Mouse (Mus musculus) A20 (cell line): ENCODE results near the gene Hoxa2.

ENCODE experiments used
- DNase-seq: peaks from one replicate; pipeline ENCODE4 v3.0.0-alpha.2; 2011; ENCODE audit warnings: low read depth, low spot score

Gene Hoxa2

GRCm38 (mm10) chr6:52180213-52180710 lies 15.6 kb upstream of the Hoxa2 start:
- DNase-seq: no peak

DNA sequence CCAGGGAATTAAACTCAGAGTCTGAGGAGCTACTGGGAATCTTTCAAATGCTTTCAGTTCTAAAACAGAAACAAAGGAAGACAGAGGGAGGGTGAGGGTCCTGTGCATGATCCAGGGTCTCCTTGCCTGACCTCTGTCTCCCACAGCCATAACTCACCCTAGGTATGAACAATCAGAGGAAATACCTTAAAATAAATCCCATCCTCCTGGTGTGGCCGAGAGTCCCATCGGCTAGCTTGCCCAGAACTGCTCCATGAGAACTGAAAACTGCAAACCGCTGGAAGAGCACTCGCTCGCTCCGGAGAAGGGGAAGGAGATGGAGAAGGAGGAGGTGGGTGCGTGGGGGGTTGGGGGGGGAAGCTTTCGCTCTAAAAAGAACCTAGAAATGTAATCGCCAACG lies 15.1 kb upstream of the Hoxa2 start:
- DNase-seq: no peak

- DNase-seq: no peak
Measured at GRCm38 (mm10) chr6:52178918-52179665, 14.5 kb upstream of the Hoxa2 start.

GRCm38 (mm10) chr6:52177806-52178205 lies 13.2 kb upstream of the Hoxa2 start:
- DNase-seq: no peak

- no peak for DNase-seq
Measured at GRCm38 (mm10) chr6:52177061-52177735, 12.6 kb upstream of the Hoxa2 start, which contains the start of gene 5730596B20Rik. Gene 5730596B20Rik (plus strand): TSS chr6:52177498.

GRCm38 (mm10) chr6:52176391-52176790 lies 11.8 kb upstream of the Hoxa2 start:
- DNase-seq: no peak

DNA sequence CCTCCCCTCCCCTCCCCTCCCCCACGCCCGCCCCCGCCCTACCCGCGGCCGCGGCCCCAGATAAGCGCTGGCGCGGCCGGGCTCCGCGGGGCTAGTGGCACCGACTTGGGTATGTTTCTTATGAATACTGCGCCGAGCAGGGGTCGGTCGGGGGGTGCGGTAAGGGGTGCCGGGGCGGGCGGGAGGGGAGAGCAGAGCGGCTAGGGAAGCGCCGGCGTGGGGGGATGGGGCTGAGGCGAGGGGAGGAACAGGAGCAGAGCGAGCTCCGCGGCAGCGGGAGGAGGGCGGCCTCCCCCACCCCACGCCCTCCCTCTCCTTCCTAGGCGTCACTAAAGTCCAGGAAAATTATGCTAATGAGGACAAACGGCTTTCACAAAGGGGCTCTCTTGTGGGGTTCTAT lies 11.2 kb upstream of the Hoxa2 start:
- DNase-seq: no peak

- DNase-seq: no peak
Measured at GRCm38 (mm10) chr6:52174968-52175751, 10.5 kb upstream of the Hoxa2 start.

- no peak for DNase-seq
Measured at GRCm38 (mm10) chr6:52173648-52174047, 9.0 kb upstream of the Hoxa2 start.

DNA sequence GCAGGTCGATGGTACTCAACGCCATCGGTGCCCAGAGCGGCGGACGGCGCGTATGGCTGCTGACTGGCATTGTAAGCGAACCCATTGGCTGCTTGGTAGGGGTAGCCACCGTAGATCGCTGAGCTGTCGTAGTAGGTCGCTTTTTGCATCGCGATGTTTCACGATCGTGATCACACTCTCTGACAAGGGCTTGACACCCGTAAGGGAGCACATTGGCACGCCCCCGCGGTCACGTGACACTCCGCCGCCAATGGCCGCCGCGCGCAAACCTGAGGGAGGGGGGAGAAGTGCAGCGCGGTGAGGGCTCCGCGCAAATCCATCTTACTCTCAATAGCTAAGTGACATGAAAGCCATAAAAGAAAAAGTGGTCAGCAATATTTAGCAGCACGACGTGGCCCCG lies 7.9 kb upstream of the Hoxa2 start:
- DNase-seq: no peak

DNA sequence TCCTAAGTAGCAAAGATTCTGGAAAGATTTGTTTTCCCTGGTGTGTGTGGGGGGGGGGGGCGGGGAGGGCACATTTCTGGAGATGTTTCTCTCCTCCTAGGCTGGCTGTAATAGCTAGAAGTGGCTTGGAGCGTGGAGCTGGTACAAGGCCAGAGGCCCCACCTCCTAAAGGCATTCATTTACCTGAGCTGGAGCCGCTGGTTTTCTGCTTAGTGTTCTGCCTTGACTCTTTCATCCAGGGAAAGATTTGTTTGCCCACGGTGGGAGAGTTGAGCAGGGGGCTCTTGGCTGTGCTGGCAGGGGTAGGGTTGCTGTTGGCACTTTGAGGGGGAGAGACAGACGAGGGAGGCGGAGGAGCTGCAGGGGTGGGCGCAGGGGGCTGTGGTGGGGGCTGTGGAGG lies 7.3 kb upstream of the Hoxa2 start:
- DNase-seq: no peak

DNA sequence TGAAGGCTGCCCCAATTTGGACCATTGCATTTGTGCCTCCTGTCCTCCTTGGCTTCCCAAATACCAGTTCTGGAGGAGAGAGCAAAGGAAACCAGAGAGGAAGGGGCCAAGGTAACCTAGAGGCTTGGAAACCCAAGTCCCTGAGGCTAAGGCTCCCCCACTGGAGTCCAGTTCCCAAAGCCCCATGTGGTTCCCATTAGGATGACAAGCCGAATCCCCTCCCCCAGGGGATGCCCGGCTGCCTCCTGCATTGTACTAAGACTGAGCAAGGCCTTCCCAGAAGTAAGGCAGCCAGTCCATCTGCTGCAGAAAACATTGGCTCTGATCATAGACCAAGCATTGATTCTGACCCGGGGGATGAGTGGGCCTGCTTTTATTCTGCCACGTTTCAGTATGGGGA lies 6.7 kb upstream of the Hoxa2 start:
- DNase-seq: no peak

DNA sequence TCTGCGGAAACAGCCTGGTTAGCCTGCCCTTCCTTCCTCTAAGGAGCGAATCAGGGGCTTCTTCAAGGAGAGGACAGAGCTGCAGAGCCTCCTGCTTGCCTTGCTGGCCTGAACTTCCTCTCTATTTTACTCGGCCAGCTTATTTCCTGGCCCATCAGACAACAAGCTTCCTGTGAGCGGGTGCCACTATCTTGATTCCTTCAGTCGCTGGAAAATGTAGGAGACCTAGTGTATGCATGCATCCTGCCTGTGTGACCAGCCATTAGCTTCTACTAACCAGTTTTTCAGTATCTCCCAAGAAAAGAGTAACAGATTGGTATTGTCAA lies 6.2 kb upstream of the Hoxa2 start:
- DNase-seq: no peak

DNA sequence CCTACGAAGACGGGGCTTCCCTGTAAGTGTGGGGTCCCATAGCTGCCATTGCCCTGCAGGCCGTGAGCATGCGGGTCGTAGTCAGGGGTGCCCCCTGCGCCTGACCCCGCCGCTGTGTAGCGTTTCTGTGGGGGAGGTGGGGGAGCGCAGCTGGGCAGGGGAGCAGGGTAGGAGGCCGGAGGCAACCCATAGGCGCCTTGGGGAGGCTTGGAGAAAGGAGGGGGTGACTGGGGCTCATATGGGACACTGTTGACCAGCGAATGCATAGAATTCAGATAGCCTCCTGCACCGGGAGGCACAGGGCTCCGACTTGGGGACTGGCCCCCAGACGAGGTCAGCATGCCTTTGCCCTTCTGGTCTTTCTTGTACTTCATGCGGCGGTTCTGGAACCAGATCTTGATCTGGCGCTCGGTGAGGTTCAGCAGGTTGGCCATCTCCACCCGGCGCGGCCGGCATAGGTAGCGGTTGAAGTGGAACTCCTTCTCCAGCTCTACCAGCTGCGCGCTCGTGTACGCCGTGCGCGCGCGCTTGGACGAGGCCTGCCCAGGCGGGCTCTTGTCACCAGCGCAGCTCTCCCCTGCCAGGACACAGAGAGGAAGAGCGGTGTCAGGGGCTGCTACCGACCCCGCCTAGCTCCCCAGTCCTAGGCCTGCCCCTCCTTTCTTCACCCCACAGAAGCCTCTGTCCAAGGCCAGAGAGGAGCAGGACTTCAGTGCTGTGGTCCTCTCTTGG lies 5.7 kb upstream of the Hoxa2 start:
- DNase-seq: no peak

- no peak for DNase-seq
Measured at GRCm38 (mm10) chr6:52169499-52170165, 5.0 kb upstream of the Hoxa2 start.

GRCm38 (mm10) chr6:52168191-52169055 lies 3.8 kb upstream of the Hoxa2 start:
- no peak for DNase-seq

DNA sequence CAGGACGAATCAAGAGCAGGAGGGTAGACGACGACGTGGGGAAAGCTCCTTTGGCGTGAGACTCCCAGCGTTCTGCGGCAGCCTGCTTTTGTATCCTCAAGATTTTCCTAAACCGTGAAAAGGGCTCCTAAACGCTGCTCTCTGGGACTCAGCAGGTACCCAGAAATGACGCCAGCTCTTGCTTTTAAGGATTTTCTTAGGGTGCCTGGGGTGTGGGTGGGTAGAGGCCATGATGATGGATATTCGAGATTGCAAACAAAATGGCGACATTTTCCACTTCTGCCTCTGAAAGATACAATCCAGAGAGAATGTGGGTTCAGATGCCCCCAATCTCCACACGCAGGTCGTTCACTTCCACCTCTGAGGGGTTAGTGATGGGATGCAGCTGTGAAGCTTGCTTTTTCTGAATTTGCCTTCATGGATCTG lies 3.1 kb upstream of the Hoxa2 start:
- DNase-seq: no peak

- DNase-seq: no peak
Measured at GRCm38 (mm10) chr6:52167176-52167575, 2.5 kb upstream of the Hoxa2 start.

DNA sequence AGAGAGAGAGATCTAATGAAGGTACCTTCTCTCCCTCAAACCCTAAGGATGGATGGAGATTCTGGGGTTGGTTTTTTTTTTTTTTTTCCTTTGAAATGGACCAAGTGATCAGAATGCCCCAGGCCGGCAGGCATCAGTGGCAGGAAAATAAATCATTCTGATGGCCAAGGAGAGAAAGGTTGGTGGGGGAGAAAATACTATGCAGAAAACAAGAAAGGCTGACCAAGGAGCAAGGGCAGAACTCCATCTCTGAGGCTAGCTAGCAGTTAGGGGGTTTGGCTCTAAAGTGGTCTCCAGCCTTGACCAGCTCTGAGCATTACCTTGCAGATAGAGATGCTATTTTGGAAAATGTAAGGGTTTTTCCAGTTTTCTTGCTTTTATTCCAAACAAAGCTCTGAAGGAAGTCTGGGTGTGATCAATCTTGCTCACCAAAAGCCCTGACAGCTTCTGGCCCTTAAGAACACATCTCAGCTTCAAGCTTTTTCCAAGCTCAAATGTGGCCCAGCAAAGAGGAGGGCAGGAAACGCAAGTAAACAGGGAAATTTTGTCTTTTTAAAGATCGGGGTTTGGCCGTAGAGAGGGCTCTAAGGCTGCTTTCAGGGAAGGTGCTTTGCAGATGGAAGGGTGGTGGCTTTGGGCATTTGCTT lies 1.9 kb upstream of the Hoxa2 start:
- no peak for DNase-seq
